Mouse (Mus musculus) lung, postnatal 14 days (tissue): ENCODE results near the gene Gm17482.
A peak's percentile ranks its signal among the peaks of the same experiment; 100 is the strongest.
"Not testable (repeated sequence)": the region's sequence is repeated elsewhere in the genome, so short reads cannot be mapped to it uniquely, and the experiment has no call there.

Experiments used
- DNase-seq: peaks from one replicate; pipeline ENCODE4 v3.0.0; 2021

Gm17482 gene

GRCm38 (mm10) chr6:115227043-115227442 lies at the start of gene Gm17482:
Gm17482 (plus strand) TSS chr6:115227343.
- no peak for DNase-seq

GRCm38 (mm10) chr6:115178826-115179225 lies 48.3 kb upstream of the Gm17482 start:
- DNase-seq: peak; percentile 57

- no peak for DNase-seq
These were observed 46.0 kb upstream of the Gm17482 start for GRCm38 (mm10) chr6:115181094-115181493.

GRCm38 (mm10) chr6:115191111-115191510 lies 36.0 kb upstream of the Gm17482 start:
- DNase-seq: no peak

GRCm38 (mm10) chr6:115200753-115201152 lies 26.4 kb upstream of the Gm17482 start:
- no peak for DNase-seq

GRCm38 (mm10) chr6:115203029-115203428 lies 24.1 kb upstream of the Gm17482 start:
- DNase-seq: no peak

GRCm38 (mm10) chr6:115210187-115210586 lies 17.0 kb upstream of the Gm17482 start:
- no peak for DNase-seq

GRCm38 (mm10) chr6:115210820-115211219 lies 16.3 kb upstream of the Gm17482 start:
- no peak for DNase-seq

- peak; percentile 22 for DNase-seq
These were observed 14.8 kb upstream of the Gm17482 start for GRCm38 (mm10) chr6:115212132-115212903.

GRCm38 (mm10) chr6:115213129-115213528 lies 14.0 kb upstream of the Gm17482 start:
- no peak for DNase-seq

GRCm38 (mm10) chr6:115221215-115221641 lies 5.9 kb upstream of the Gm17482 start:
- no peak for DNase-seq

GRCm38 (mm10) chr6:115225519-115225918 lies 1.6 kb upstream of the Gm17482 start:
- no peak for DNase-seq

GRCm38 (mm10) chr6:115227529-115227928 lies 386 bp downstream of the Gm17482 start:
- peak; percentile 86 for DNase-seq

GRCm38 (mm10) chr6:115230557-115230956 lies 3.4 kb downstream of the Gm17482 start:
- no peak for DNase-seq

GRCm38 (mm10) chr6:115231836-115232235 lies 4.7 kb downstream of the Gm17482 start:
- DNase-seq: no peak

GRCm38 (mm10) chr6:115232562-115232961 lies 5.4 kb downstream of the Gm17482 start:
- no peak for DNase-seq

- DNase-seq: peak; percentile 12
These were observed 11.2 kb downstream of the Gm17482 start for GRCm38 (mm10) chr6:115238031-115239027.

- no peak for DNase-seq
These were observed 12.2 kb downstream of the Gm17482 start for GRCm38 (mm10) chr6:115239335-115239734.

- DNase-seq: not testable (repeated sequence)
These were observed 13.3 kb downstream of the Gm17482 start for GRCm38 (mm10) chr6:115240431-115240830.

GRCm38 (mm10) chr6:115241131-115241699 lies 14.1 kb downstream of the Gm17482 start:
- DNase-seq: peak; percentile 6

- DNase-seq: no peak
These were observed 14.8 kb downstream of the Gm17482 start for GRCm38 (mm10) chr6:115241939-115242338.

- no peak for DNase-seq
These were observed 17.1 kb downstream of the Gm17482 start for GRCm38 (mm10) chr6:115244222-115244621.

- DNase-seq: no peak
These were observed 18.4 kb downstream of the Gm17482 start for GRCm38 (mm10) chr6:115245500-115246058.
